Mouse (Mus musculus): Measurements from ENCODE around the gene Cep112.

GRCm38 (mm10) chr11:108842765-108843164 lies 417.8 kb downstream of the Cep112 start:
- TF ChIP-seq POLR2A (IDR thresholded peaks at IDR 0.05; ENCODE audit: control insufficient read depth, extremely low read depth, insufficient read depth, low read length, poor library complexity) (no peak), CTCF (IDR thresholded peaks at IDR 0.05; ENCODE audit: borderline replicate concordance, control insufficient read depth, extremely low read depth, insufficient read depth, low read length, poor library complexity) (no peak)
